Mouse (Mus musculus) liver (tissue): Measurements from ENCODE around the gene Ccnt1.

Source experiments
- DNase-seq: peaks from one replicate; pipeline ENCODE4 v3.0.0-alpha.2; 2020; ENCODE audit warnings: mixed read lengths

The Ccnt1 gene

GRCm38 (mm10) chr15:98506253-98506957 is 64.3 kb downstream of the Ccnt1 start:
- DNase-seq = no peak

GRCm38 (mm10) chr15:98504514-98504913 is 66.2 kb downstream of the Ccnt1 start:
- peak; percentile 83 for DNase-seq

DNA sequence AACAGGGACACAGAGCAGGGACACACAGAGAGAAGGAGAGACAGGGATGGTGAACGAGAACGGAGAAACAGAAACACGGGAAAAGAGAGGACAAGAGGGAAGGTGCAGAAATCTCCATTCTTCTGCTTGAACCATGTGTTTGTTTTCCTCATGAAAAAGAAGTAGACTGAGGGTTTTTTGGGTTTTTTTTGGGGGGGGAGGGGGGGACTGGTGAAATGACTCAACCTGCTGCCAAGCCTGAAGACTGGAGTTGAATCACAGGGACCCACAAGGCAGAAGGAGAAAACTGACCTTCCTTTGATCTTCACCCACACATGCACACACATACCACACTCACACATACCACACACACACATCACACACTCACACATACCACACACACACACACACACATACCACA is 67.4 kb downstream of the Ccnt1 start:
- no peak for DNase-seq

GRCm38 (mm10) chr15:98497631-98498030 is 73.1 kb downstream of the Ccnt1 start:
- DNase-seq = no peak

DNA sequence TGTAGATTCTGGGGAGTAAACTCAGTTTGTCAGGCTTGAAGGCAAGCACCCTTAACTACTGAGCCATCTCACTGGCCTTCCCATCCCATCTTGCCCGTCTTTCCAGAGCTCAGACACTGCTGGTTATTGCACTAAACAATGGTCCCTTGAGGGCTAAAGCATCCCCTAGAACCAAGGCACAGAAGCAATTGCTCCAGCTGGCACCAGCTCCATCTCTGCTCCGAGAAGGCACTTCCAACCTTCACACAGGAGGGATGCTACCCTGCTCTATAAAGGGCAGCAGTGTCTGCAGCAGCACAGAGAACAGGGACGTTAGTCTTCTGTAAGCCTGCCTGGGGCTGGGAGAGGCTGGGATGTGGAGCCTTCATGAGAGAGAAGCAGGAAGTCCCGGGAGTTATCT is 78.6 kb downstream of the Ccnt1 start, which contains the start of gene Olfr279:
TSS of gene Olfr279 (plus strand) at position 301 of the 400 bp plus-strand sequence.
- no peak for DNase-seq

- DNase-seq = no peak
Measured at GRCm38 (mm10) chr15:98491332-98491731, 79.4 kb downstream of the Ccnt1 start.
